Mouse (Mus musculus) thymus, adult 2 months (tissue): ENCODE data around the gene Plg.

Source experiments
- CTCF ChIP-seq: fragments of 200-500 bp; IDR thresholded peaks from 2 replicates; pipeline ENCODE4 v1.5.1; 2012; ENCODE audit warnings: mild to moderate bottlenecking, control low read depth, low read length, moderate library complexity, borderline replicate concordance; ENCODE audit not compliant: control insufficient read depth, poor library complexity, insufficient read depth; ENCODE audit errors: extremely low read depth
- POLR2A ChIP-seq: fragments of 200-500 bp; IDR thresholded peaks from 2 replicates; pipeline ENCODE4 v1.6.1; 2012; ENCODE audit warnings: mild to moderate bottlenecking, low read length, control low read depth, moderate library complexity; ENCODE audit not compliant: control insufficient read depth, poor library complexity, insufficient read depth; ENCODE audit errors: extremely low read depth

GRCm38 (mm10) chr17:12431707-12432106 lies 53.3 kb downstream of the Plg start:
- TF ChIP-seq POLR2A = no peak
- no peak for TF ChIP-seq CTCF
